Mouse (Mus musculus) kidney, postnatal 10 days (tissue): Measurements from ENCODE around the gene Porcn.

ENCODE experiments used
- DNase-seq: peaks from one replicate; pipeline ENCODE4 v3.0.0; 2021; ENCODE audit warnings: mixed read lengths

Porcn gene

DNA sequence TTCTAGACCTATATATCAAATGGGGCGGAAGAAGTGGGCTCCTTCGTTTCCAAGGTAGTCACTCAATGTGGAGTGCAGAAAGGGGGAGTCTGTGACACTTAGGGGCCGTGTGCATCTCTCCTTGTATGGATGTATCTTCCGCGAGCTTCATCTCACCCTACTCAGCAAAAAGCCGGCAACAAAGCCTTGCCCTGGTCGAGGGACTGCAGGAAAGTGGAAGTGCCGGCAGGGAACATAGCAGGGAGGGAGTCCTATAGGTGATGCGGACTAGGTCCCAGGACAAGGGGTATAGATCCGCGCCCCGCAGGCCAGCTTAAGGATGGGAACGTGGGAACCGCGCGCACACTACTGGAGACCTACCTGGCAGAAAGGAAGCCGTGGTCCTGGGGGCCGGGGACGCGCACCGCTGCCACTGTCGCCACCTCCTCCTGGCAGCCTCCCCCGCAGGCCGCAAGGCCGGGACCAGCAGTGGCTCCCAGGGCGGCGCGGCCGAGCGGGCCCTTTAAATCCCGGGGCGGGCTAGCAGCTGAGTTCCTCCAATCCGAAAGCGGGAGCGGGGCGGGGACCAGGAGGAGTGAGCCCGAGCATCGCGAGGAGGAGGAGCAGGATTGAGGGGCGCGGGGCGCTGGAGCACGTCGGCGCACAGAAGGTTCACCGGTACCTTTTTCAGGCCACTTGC, at the start of gene Porcn:
Gene Porcn, minus strand, starts transcription at position 511 of the 679 bp plus-strand sequence.
- DNase-seq = peak; percentile 90

DNA sequence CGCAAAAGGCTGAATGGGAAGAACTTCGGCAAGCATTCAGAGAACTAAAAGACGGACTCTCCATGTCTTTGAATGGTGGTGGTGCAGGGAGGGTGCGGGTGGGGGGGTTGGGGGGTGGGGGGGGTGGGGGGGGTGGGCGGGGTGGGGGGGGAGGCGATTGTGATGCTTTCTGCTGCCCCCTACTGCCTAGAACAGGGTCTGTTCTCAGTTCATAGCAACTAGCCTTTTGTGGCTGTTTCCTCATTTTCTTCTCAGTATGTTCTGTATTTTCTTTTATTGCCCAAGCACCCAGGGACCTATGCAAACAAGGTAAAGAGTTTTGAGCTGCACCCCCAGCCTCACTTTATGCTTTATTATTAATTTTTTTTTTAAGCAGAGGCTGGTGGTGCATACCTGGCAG, 49.5 kb upstream of the Porcn start:
- DNase-seq = no peak

DNA sequence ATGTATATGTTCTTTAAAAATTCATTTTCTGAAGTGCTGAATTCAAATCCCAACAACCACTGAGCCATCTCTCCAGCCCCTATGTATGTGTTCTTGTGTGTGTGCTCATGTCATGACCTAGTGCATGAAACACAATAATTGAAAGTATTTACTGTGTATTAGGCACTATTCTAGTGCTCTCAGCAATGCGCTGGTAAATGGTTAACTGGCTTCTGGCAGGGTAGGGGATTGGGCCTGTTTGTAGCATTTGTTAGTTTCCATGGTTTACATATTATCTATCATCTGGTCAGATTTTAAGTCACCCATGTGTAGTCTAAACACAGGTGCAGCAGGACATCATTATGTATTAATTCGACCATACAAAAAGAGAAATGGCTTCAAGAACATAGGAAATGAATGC, 47.4 kb upstream of the Porcn start:
- peak; percentile 25 for DNase-seq

DNA sequence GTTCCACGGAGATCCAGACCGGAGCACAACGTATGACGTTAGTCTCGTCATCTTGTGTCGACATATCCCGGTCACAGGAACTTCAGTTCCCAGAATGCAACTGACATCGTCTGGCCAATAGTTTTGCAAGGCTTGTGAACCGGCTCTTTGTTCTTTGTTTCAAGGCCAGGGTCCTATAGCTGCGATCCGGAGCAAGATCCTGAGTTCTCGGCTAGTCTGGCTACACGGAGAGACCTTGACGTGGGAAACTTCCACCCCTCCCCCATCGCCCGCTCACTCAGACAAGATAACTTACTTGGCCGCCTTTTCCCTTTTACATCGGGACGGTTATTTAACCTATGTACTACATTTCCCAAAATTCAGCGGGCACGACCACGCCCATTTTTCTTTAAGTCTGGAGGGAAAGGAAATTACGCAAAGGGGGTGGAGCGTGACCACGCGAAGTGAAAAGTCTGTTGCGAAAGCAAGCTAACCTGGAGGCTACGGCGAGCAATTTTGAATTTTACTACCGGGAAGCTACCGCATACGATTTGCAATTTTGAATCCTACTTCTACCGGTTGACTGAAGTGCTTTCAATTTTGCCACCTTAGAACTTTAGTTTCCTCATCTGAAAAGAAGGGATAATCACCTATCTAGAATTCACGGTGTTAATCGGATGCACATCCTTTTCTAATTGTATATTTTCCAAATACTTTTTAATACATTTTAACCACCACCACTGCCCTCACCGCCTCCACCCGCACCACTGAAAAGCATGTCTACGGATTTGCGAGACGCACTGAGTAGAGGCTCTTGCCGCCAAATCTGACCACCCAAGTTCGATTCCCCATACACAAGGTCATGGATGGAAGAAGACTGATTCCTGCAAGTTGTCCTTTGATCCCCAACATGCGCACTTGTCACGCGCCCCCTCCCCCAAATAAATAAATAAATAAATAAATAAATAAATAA, 46.3 kb upstream of the Porcn start, which contains the start of gene Ftsj1:
Gene Ftsj1, minus strand, starts transcription at position 73 of the 952 bp plus-strand sequence.
- DNase-seq = peak; percentile 88

DNA sequence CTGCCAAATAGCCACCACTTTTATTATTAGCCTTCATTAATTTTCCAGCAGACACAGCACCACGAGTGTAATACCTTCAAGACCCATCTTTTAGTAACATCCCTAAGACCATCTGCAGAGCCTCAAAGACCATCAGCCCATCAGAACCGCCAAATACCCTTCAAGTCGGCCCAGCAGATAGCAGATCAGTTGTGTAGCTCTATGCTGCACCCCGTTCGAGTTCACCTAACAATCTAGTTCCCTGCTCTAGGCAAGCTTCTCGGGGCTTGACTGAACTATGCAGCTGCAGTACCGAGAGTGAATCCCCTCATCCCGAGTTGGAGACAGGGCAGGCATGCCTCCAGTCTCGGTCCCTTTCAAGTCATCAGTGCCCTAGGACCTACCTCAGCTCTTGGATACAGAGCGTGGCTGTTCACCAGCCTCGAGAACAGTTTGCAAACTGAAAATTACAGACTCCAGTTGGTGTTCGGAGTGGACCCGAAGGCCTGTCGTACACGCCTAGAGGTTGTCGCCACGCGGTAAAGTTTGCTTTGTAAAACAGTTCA, 45.5 kb upstream of the Porcn start:
- DNase-seq = no peak

DNA sequence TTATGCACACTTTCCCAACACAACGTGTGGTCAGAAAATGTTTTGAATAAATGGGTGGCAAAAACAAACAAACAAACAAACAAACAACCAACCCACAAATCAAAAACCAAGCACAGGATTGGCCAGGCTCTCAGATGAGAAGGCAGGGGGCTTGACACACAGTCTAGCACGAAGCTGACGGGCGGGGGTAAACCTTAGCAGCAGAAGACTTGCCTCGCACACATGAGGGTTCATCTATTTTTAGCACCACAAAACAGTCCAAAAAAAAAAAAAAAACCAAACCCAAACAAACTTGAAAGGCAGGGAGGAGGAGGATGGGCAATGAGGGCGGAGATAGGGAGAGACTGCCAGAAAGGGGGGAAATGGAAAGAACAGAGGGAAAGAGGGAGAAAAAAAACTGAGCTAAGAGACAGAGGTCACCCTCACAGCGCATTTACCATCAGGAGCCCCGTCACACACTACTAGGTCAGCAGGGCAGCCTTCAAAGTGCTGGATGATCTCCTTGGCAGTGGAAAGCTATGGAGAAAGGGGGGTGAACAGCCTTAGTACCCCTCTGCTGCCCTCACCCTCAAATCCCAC, 42.3 kb upstream of the Porcn start:
- DNase-seq = no peak

DNA sequence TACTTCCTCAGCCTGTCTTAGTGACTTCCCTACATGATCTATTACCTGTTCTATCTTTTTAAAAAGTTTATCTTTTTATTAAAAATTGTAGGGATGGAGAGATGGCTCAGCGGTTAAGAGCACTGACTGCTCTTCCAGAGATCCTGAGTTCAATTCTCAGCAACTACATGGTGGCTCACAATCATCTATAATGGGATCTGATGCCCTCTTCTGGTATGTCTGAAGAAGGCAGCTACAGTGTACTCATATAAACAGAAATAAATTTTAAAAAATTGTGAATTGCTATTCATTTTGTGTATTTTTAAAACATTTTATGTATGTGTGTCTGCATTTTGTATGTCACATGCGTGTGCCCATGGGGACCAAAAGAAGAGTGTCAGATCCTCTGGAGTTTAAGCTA, 41.4 kb upstream of the Porcn start:
- no peak for DNase-seq

DNA sequence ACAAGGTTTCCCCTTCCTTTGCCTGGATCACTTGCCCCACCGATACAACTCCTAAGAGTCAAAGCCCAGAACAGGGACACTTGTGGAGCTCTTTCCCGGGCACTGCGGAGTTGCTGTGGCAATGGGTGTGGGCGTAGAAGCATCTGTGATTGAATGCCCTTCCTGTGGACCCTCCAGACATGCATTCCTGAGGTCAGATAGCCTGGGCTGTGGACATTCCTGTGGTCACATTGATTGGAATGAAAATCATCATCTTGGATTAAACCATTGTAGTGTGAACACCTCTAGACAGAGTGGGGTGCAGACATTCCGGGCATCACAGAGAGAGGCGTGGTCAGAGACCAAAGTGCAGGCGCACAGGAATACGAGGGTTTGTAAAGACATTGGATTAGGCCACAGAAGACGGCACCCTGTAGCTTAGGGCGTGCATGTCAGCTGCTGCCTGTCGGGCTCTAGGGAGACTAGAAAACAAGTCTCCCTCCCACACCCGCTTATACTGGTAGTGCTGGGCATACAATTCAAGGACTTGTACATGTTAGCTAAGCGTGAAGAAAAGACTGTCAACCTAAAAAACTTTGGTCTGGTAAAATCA, 32.6 kb upstream of the Porcn start:
- no peak for DNase-seq

DNA sequence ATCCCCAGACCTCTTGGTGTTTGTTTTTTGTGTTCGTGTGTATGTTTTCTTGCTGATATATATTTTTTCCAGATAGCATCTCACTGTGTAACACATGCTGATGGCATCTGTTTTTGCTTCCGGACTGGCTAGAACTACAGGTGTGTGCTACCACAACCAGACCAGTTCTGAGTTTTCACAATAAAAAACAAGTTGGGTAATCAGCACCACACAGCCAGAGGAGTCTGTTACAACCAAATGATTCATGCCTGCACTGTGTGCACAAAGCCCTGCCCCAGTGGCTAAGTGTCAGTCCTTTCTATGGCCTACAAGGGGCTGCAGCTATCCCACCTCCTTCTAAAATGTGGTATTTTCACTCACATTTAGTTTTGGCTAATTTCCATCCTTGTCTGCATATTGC, 30.4 kb upstream of the Porcn start:
- DNase-seq = no peak

DNA sequence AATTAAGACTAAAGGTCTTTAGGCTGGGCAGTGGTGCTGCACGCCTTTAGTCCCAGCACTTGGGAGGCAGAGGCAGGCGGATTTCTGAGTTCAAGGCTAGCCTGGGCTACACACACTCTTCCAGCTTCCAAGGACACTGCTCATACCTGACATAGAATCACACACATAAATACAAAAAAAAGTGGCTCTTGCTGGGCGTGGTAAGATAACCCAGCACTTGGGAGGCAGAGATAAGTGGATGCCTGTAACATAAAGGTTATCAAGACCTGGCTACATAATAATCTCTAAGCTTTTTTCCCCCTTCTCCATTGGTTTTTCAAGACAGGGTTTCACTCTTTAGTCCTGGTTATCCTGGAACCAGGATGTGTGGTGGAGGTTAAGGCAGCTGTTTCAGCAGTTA, 27.3 kb upstream of the Porcn start:
- no peak for DNase-seq

DNA sequence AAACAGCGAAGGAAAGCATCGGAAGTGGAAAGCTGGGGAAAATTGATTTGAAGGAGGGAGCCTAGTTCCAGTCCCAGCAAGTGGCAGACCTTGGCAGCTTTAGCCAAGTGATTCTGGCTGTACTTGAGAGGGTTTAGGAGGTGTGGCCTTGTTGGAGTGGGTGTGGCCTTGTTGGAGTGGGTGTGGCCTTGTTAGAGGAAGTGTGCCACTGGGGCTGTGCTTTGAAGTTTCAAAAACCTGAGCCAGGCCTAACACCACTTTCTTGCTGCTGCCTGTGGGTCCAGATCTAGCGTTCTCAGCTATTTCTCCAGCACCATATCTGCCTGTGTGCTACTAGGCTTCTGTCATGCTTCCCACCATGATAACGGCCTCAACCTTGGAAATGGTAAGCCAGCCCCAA, 23.9 kb upstream of the Porcn start:
- no peak for DNase-seq

DNA sequence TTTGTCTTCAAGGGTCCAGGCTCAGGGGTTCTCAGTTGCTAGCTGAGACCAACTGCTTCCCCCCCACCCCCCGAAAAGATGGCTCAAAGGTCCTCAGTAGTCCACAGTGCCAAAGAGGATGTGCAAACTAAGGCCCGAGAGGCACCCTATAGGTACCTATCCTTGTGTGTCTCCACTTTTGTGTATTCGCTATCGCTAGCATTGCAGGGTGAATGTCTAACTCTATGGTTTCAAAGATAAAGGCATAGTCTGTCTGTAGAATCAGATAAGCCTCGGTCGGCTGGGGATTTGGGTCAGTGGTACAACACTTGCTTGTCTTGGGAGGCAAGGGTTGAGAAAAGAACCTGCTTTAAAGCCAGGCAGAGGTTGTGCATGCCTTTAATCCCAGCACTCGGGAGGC, 17.1 kb upstream of the Porcn start:
- no peak for DNase-seq

DNA sequence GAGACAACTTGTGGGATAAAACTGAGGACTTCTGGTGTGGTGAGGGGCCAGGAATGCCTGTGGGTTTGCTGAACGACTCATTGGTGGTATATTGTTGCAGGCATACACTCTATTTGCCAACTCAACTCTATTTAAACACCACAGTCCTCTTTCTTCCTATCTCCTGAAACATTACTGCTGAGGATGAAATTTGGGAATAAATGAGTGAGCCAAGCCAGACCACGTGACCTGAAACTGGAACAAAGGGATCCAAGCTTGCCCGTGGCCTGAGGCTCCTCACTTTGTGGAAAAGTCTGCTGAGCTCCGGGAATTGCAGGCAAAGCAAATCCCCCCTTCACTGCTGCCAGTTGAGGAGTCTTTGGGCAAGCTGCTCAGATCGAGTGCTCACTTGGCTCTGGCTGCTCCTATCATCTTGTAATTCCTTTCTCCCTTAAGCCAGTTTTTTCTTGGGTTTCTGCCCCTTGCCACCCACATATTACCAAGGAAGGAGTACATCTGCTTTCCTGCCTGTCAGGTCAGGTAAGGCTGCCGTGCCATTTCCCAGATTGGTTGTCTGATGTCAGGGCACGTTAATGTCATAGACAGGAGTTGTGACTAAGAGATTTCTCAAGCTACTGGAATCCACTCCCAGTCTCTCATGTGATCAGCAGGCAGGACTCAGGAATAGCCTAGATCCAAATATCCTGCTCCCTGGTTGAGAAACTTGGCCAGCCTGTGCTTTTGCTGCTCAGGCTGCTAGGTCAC, 16.5 kb upstream of the Porcn start:
- DNase-seq = no peak

DNA sequence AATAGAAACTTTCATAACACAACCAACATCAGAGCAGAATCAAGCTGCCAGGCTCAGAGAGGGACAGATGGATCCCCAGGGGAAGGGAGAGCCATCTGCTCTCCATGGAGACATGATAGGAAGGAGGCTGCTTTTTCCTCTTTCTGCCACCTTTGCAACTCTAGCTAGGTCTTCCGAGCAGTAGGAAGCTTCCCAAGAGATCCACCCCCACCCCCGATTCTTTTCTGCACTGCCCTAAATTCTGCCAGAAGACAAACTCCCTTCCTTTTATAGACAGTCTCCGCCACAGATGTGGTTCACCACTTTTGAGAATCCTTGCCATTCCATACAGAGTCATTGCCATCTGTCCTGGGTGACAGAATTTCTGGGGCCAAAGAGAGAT, 16.0 kb upstream of the Porcn start:
- no peak for DNase-seq

DNA sequence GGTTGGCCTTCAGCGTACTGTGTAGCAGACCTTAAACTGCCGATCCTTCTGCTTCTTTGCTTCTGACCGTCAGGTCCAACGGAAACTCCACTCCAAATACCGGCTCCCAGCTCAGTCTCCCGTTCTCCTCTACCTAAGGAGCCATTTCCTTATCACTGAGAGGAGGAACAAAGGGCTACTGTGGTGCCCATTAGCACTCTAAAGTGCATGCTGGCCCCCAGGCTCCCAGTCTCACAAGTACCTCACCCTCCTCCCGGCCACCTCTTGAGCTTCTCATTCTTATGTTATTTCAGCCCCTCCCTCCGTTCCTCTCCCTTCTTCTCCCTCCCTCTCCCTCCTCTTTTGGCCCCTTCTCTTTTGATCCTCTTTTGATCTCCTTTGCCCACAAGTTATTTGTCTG, 13.3 kb upstream of the Porcn start:
- DNase-seq = no peak

DNA sequence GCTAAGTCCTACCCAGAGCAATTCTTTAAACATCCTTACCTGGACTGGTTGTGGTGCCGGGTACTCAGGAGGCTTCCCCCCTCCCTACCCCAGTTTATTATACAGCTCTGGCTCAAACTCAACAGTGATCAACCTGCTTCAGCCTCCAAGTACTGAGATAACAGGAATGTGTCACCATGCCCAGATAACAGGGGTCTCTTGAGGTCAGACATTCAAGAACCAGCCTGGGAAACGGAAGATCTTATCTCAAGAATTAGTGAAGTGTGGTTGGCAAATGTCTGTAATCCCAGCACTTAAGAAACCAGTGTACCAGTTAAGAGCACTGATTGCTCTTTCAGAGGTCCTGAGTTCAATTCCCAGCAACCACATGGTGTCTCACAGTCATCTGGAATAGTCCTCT, 11.8 kb upstream of the Porcn start:
- DNase-seq = no peak

DNA sequence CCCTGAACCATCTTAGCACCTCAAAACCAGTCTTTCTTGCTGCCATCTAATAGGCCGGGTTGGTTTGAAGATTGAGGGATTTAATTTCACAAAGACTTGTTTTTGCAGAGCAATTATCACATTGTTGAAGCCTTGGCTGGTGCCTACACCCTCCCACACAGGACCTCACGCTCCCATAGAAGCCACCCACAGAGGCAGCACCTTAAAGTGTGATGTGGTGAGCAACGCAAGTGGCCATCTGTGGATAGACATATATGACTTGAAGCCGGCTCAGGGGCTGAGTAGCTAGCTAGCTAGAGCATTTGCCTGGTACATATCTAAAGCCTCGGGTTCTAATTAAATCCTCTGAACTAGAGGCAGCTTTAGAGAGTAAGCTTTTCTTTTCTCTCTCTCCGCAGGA, 11.1 kb upstream of the Porcn start:
- DNase-seq = no peak

DNA sequence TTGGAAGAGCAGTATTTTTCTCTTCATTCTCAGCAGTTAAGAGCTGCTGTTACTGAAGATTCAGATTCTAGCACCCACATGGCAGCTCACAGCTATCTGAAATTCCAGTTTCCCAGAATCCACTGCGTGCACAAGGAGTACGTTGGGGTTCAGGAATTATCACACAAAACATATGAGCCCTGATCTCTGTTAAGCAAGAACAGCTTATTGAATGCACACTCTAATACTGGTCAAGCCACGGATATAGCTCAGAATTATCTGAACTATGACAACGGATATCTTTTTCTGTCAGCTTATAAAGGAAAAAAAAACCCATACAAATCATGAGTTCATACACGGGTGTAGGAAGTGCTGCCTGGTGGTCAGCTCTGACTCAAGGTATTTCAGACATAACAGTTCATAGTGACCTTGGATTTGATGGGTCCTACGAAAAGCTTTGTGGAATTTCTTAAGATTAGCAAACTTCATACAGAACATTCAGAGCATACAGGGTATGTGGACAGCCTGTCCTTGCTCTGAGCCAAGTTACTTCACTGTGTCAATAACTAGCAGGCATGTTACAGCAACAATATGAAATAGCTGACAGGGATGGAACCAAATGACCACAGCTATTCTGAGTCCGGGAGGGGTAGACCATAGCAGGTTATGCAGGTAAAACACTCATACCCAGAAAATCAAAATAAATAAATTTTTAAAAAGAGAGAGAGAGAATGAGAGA, 5.3 kb upstream of the Porcn start:
- DNase-seq = no peak

DNA sequence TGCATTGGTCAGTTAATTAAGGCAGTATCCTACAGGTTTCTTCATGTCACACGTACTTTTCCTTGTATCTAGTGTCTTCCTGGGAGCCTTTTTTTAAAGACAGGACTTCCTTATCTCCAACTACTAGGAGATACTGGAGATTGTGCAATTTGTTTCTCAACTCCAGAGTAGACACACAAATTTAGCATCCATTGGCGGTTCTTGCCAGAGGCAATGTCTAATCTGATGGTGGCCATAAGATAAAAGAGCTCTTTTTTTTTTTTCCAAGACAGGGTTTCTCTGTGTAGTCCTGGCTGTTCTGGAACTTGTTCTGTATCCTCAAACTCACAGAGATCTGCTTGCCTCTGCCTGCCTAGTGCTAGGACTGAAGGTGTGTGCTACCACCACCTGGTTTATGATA, 3.4 kb upstream of the Porcn start:
- no peak for DNase-seq

DNA sequence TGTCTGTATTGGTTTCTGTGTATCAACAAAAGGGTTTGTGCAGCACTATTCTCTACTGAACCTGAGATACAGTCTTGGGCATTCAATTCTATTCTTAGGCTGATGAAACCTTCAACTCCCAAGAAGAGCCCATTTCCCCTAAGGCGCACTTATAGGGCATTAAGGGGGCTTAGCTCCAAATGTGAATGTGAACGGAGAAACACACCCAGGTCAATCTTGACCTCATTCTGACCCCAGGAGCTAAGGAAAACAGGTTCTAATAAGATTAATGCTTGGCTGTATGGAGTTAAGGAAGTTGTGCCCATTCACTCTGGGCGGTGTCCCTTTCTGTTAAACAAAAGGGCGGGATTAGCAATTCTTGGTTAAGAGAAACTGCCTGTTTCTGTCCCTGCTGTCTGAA, 899 bp upstream of the Porcn start:
- DNase-seq = no peak

DNA sequence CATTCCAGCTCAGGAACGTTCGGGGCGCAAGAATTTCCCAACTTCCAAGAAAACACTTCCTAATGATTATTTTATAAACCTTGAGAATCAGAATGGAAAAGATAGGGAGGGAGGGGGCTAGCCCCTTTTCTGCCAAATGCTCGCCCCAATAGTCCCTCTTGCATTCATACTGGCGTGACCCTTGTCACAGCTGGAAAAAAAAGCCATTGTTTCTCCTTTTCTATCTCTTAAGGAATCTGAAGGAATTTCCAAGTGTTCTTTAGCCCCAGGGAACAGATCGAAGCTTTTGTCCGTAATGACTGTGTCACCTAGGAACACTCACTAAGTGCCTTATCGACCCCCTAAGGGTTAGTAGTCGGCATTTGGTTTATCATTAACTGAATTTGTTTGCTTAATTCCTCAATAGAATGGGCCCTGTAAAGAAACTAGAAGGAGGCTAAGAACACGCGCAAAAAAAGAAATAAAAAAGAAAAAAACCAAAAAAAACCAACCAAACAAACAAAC, 421 bp upstream of the Porcn start:
- no peak for DNase-seq

DNA sequence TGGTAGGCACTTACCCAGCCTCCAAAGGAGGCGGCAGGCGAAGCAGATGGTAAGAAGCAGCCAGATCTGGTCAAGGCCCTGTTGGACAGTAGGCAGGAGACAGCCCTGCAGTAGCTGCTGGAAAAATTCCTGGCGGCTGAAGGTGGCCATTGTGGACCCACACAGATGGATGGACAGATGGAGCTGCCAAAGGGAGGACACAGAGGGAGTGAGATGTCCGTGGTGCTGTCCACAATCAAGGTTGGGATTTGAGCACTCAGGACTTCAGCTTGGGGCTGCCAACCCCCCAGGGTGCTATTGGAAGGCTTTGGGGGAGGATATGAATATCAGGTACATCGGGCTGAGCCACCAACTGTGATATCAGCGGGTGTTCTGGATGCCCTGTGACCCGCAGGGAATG, 774 bp downstream of the Porcn start:
- DNase-seq = no peak
